Mouse (Mus musculus): ENCODE data around the gene Lamb3. TPM values are rescaled to one million over a fixed set of nuclear protein-coding genes. Genes with fewer than 3 reads are reported as not detected.

Gene Lamb3
- total and polyA plus RNA-seq, 3 experiments: 10.1 to 14.6 (median 12.3) TPM

DNA sequence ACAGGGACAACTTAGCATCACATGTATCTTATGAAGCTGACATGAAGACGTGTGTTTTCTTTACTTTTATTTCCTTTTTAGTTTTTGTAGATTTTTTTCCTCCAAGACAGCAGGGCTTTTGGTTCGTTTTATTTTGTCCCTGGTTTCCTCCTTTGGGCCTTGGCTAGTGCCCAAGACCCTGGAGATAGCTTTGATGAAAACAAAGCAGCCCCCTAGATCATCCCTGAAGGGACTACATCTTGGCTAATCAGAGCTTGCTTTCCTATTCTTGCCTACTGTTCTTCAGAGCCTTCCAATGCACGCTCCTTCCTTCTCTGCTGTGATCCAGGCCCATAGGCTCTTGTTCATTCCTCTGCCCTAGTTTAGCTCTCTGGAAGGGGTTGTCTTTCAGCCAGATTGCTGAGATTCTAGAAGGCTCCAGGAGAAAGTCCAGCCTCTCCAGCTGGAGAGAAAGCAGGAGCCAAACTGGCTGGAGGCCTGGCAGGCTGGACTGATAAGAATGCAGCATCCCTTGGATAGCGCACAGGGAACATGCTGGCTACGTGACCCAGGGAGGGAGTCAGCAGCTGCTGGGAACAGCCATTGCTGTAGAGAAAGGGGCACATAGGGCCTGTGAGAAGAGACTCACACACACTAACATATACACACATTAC is 108.3 kb downstream of the Lamb3 start:
- no peaks in the 10 kb centered on the region for H3K9me3 ChIP-seq (replicated peaks; ENCODE audit: low read length)
- dilution Hi-C loops (cut with MboI; ENCODE audit: extremely low pct_ligation_motif_present, extremely low pct_unique_long_range_greater_than_20kb, low sequenced_read_pairs) (no loop called here), in situ Hi-C loops (cut with MboI; ENCODE audit: low pct_ligation_motif_present, low pct_unique_long_range_greater_than_20kb, low sequenced_read_pairs) (no loop called here)
- no peak overlapping the region for H3K4me3 ChIP-seq (replicated peaks in 1 of 3; ENCODE audit: low read depth in 2 of 3, low read length in 2 of 3, poor library complexity in 1 of 3)
- no peak overlapping the region for H3K27ac ChIP-seq (ENCODE audit: insufficient read depth, low read depth)
- no peaks in the 10 kb centered on the region for H3K27me3 ChIP-seq (replicated peaks)
- DNase-seq (ENCODE audit: extremely low read depth): no peak
- H3K9ac ChIP-seq (ENCODE audit: insufficient read depth, low read depth): no peak overlapping the region
- no peak overlapping the region for H3K4me2 ChIP-seq (ENCODE audit: insufficient read depth, low read depth, poor library complexity, severe bottlenecking)
- peaks cover 5 to 19% of the 10 kb centered on the region in 2 experiments for H3K4me1 ChIP-seq (ENCODE audit: control insufficient read depth in 1 of 2, insufficient read depth in 2 of 2)
- TF ChIP-seq CHD1 (IDR thresholded peaks at IDR 0.05; ENCODE audit: low read depth, low read length) (no peak), EP300 (IDR thresholded peaks at IDR 0.05; ENCODE audit: low read length) (no peak), MEF2A (IDR thresholded peaks at IDR 0.05; ENCODE audit: borderline replicate concordance, low read depth, low read length) (no peak), MYC (IDR thresholded peaks at IDR 0.05; ENCODE audit: low read depth, low read length) (no peak), USF1 (IDR thresholded peaks at IDR 0.05; ENCODE audit: low read depth, low read length) (no peak)
- H3K36me3 ChIP-seq (replicated peaks in 1 of 2; ENCODE audit: control insufficient read depth in 1 of 2, insufficient read depth in 1 of 2, low read length in 1 of 2): no peaks in the 10 kb centered on the region
- no peaks in the 10 kb centered on the region for H3K79me2 ChIP-seq (replicated peaks; ENCODE audit: control insufficient read depth, extremely low read depth, insufficient read depth, poor library complexity, severe bottlenecking)

DNA sequence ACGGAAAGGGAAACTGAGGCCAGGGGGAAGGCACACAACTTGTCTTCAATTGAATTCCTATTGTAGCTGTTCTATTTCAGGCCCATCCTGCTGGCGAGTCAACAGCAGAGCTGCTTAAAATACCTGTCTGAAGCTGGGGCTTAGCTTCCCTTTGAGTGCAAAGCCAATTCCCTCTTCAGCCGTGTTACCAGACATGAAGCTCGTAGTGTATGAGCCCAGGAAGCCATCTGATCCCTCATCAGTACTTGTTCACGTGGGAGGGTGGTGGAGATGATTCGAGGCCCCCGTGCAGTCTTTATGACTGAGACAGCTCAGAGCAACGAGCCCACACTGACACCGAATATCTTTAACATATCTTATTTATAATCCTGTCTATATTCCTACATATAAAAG is 108.9 kb downstream of the Lamb3 start:
- H3K9me3 ChIP-seq (replicated peaks; ENCODE audit: low read length): no peaks in the 10 kb centered on the region
- no peak overlapping the region for H3K9ac ChIP-seq (ENCODE audit: insufficient read depth, low read depth)
- H3K4me3 ChIP-seq (replicated peaks in 1 of 3; ENCODE audit: low read depth in 2 of 3, low read length in 2 of 3, poor library complexity in 1 of 3): no peak overlapping the region
- dilution Hi-C loops (cut with MboI; ENCODE audit: extremely low pct_ligation_motif_present, extremely low pct_unique_long_range_greater_than_20kb, low sequenced_read_pairs) (no loop called here), in situ Hi-C loops (cut with MboI; ENCODE audit: low pct_ligation_motif_present, low pct_unique_long_range_greater_than_20kb, low sequenced_read_pairs) (no loop called here)
- no peaks in the 10 kb centered on the region for H3K79me2 ChIP-seq (replicated peaks; ENCODE audit: control insufficient read depth, extremely low read depth, insufficient read depth, poor library complexity, severe bottlenecking)
- H3K4me1 ChIP-seq (ENCODE audit: control insufficient read depth in 1 of 2, insufficient read depth in 2 of 2): peaks cover 5 to 19% of the 10 kb centered on the region in 2 experiments
- H3K27ac ChIP-seq (ENCODE audit: insufficient read depth, low read depth): no peak overlapping the region
- no peaks in the 10 kb centered on the region for H3K27me3 ChIP-seq (replicated peaks)
- TF ChIP-seq NELFE (IDR thresholded peaks at IDR 0.05; ENCODE audit: low read depth, low read length): no peak
- no peak for TF ChIP-seq MAZ (IDR thresholded peaks at IDR 0.05; ENCODE audit: low read depth, low read length)
- TF ChIP-seq BHLHE40 (IDR thresholded peaks at IDR 0.05; ENCODE audit: low read depth, low read length): no peak
- TF ChIP-seq POLR2A (IDR thresholded peaks at IDR 0.05; ENCODE audit: low read depth, low read length): no peak
- no peak for TF ChIP-seq GABPA (IDR thresholded peaks at IDR 0.05; ENCODE audit: insufficient replicate concordance, low read depth, low read length)
- TF ChIP-seq MEF2A (IDR thresholded peaks at IDR 0.05; ENCODE audit: borderline replicate concordance, low read depth, low read length): no peak
- TF ChIP-seq SIN3A (IDR thresholded peaks at IDR 0.05; ENCODE audit: low read length): no peak
- no peak for TF ChIP-seq EP300 (IDR thresholded peaks at IDR 0.05; ENCODE audit: low read length)
- no peak for TF ChIP-seq MAX (IDR thresholded peaks at IDR 0.05; ENCODE audit: low read length)
- TF ChIP-seq ZMIZ1 (IDR thresholded peaks at IDR 0.05; ENCODE audit: low read depth, low read length): no peak
- no peak for TF ChIP-seq JUND (conservative IDR thresholded peaks at IDR 0.05; ENCODE audit: low read depth, low read length)
- TF ChIP-seq HCFC1 (IDR thresholded peaks at IDR 0.05; ENCODE audit: low read depth, low read length): no peak
- TF ChIP-seq CHD1 (IDR thresholded peaks at IDR 0.05; ENCODE audit: low read depth, low read length): no peak
- no peak for TF ChIP-seq POLR2AphosphoS2 (IDR thresholded peaks at IDR 0.05; ENCODE audit: low read depth, low read length)
- TF ChIP-seq KAT2A (IDR thresholded peaks at IDR 0.05; ENCODE audit: insufficient replicate concordance, low read length): no peak
- no peak for TF ChIP-seq MYC (IDR thresholded peaks at IDR 0.05; ENCODE audit: low read depth, low read length)
- no peak for DNase-seq (ENCODE audit: extremely low read depth)
- H3K4me2 ChIP-seq (ENCODE audit: insufficient read depth, low read depth, poor library complexity, severe bottlenecking): no peak overlapping the region
- no peaks in the 10 kb centered on the region for H3K36me3 ChIP-seq (replicated peaks in 1 of 2; ENCODE audit: control insufficient read depth in 1 of 2, insufficient read depth in 1 of 2, low read length in 1 of 2)

Data from CH12.LX (cell line).